Mouse (Mus musculus) intestine, postnatal 0 days (tissue): ENCODE results near the gene D8Ertd738e. TPM values are rescaled to one million over a fixed set of nuclear protein-coding genes. Genes with fewer than 3 reads are reported as not detected.

Source experiments
- ATAC-seq: fragments of 200-750 bp; cut with Nextera tagmentation; 2 replicates; pipeline ENCODE4 v1.8.0; 2017; ENCODE audit warnings: mild to moderate bottlenecking, moderate TSS enrichment, moderate library complexity
- H3K27ac ChIP-seq: fragments of 300-500 bp; sonication (generic); 2 replicates; pipeline ENCODE4 v1.5.1; 2014; ENCODE audit warnings: mild to moderate bottlenecking, low read depth, low read length, moderate library complexity
- H3K27me3 ChIP-seq: fragments of 300-500 bp; sonication (generic); replicated peaks from 2 replicates; pipeline ENCODE4 v1.6.1; 2014; ENCODE audit warnings: low read length, mixed read lengths; ENCODE audit not compliant: control insufficient read depth, insufficient read depth
- H3K36me3 ChIP-seq: fragments of 300-500 bp; sonication (generic); 2 replicates; pipeline ENCODE4 v1.6.1; 2014; ENCODE audit warnings: mild to moderate bottlenecking, moderate library complexity; ENCODE audit not compliant: control insufficient read depth, insufficient read depth
- H3K4me1 ChIP-seq: fragments of 300-500 bp; sonication (generic); replicated peaks from 2 replicates; pipeline ENCODE4 v1.6.1; 2014; ENCODE audit warnings: antibody characterized with exemption, low read length, mixed read lengths; ENCODE audit not compliant: control insufficient read depth, insufficient read depth
- H3K4me2 ChIP-seq: fragments of 300-500 bp; sonication (generic); replicated peaks from 2 replicates; pipeline ENCODE4 v1.6.1; 2014; ENCODE audit warnings: low read depth, mild to moderate bottlenecking, moderate library complexity
- H3K4me3 ChIP-seq: fragments of 300-500 bp; sonication (generic); 2 replicates; pipeline ENCODE4 v1.5.1; 2014; ENCODE audit warnings: low read depth, low read length
- H3K9ac ChIP-seq: fragments of 300-500 bp; sonication (generic); 2 replicates; pipeline ENCODE4 v1.6.1; 2014; ENCODE audit warnings: mild to moderate bottlenecking, low read depth, low read length
- H3K9me3 ChIP-seq: fragments of 300-500 bp; sonication (generic); 2 replicates; pipeline ENCODE4 v1.6.1; 2016; ENCODE audit warnings: mixed run types; ENCODE audit not compliant: control insufficient read depth
- CTCF ChIP-seq: sonication (generic); IDR thresholded peaks from 2 replicates; pipeline ENCODE4 v1.5.1; 2016; ENCODE audit warnings: low read depth, mild to moderate bottlenecking, control low read depth, antibody characterized with exemption, moderate library complexity
- WGBS: fragments of 180-500 bp; shearing (Covaris S2); extraction: QIAGEN DNeasy Blood & Tissue Kit; methylation state at CpG from one replicate; pipeline ENCODE4 v1.1.7; 2014; 5-methylcytosine and 5-hydroxymethylcytosine counted together
- microRNA counts: library from miRNA; unstranded; fragments of <30 nt; microRNA quantifications from one replicate; lab custom pipeline; 2016
- microRNA-seq: library from miRNA; unstranded; fragments of <30 nt; microRNA quantifications from one replicate; pipeline ENCODE4, GENCODE M21; 2016
- polyA plus RNA-seq: library from polyadenylated mRNA; unstranded; fragments of >200 nt; fragmentation: Nextera tagmentation; extraction: Ambion mirVana; gene quantifications from 2 replicates; pipeline ENCODE4 v1.2.1, GENCODE M21; 2015

D8Ertd738e gene
- polyA plus RNA-seq, 1 experiment from 2014 or later = 308 TPM

GRCm38 (mm10) chr8:84197141-84197921, 52.2 kb downstream of the D8Ertd738e start:
- Histone ChIP-seq H3K4me3 (peak overlapping the region; percentile 38), H3K27ac (peak overlapping the region; percentile 90), H3K27me3 (no peaks in the 10 kb centered on the region), H3K4me1 (no peaks in the 10 kb centered on the region; the same call in 1 of the 2 replicates), H3K9ac (peak overlapping the region; percentile 37), H3K4me2 (peak overlapping the region; percentile 65), H3K9me3 (no peaks in the 10 kb centered on the region), H3K36me3 (no peaks in the 10 kb centered on the region)
- ATAC-seq = no peak; the same call in 1 of the 2 replicates
- TF ChIP-seq CTCF = no peak
- WGBS = 5% methylated on average over 43 of the region's 43 CpGs

MicroRNA genes within 50 kb of the gene (microRNA counts, 519-probe panel; counts per million panel counts)
- microRNA mmu-miR-23a (lab: Ali Mortazavi, UCI) (5,154 counts per million, percentile 86 among the panel's probes with 10 or more counts), microRNA mmu-miR-27a (lab: Ali Mortazavi, UCI) (5,431 counts per million, percentile 90 among the panel's probes with 10 or more counts)

Small RNAs within 50 kb of the gene (microRNA-seq; reads per million reads assigned to microRNA genes)
- gene Mir23a = 10,443 reads per million, percentile 94 among the genes with 10 or more reads in this experiment
- gene Mir24-2 = not detected
- gene Mir27a = 389 reads per million, percentile 66 among the genes with 10 or more reads in this experiment
- not detected for gene Mir3074-2

Other genes starting within 250 kb of the D8Ertd738e start
- 0.68 and 0.86 TPM in 2 replicates for gene 1700067K01Rik, start 248.2 kb downstream of the D8Ertd738e start, polyA plus RNA-seq
- 4.5 and 4.7 TPM in 2 replicates for gene 2210011C24Rik, start 237.5 kb downstream of the D8Ertd738e start, polyA plus RNA-seq
- gene Palm3, start 228.2 kb downstream of the D8Ertd738e start, polyA plus RNA-seq = 0.30 and 0.39 TPM in 2 replicates
- gene Il27ra, start 207.1 kb downstream of the D8Ertd738e start, polyA plus RNA-seq = 0.29 and 0.31 TPM in 2 replicates
- 0.42 TPM in 1 of 2 replicates, not detected in the other for gene Rln3, start 204.7 kb downstream of the D8Ertd738e start, polyA plus RNA-seq
- 1.0 and 1.1 TPM in 2 replicates for gene Gm10643, start 184.6 kb downstream of the D8Ertd738e start, polyA plus RNA-seq
- 3.1 and 3.3 TPM in 2 replicates for gene Rfx1, start 182.9 kb downstream of the D8Ertd738e start, polyA plus RNA-seq
- gene Dcaf15, start 145.0 kb downstream of the D8Ertd738e start, polyA plus RNA-seq = 8.6 and 10.4 TPM in 2 replicates
- gene Podnl1, start 123.7 kb downstream of the D8Ertd738e start, polyA plus RNA-seq = 0.29 and 0.46 TPM in 2 replicates
- 16.2 and 16.9 TPM in 2 replicates for gene Cc2d1a, start 101.8 kb downstream of the D8Ertd738e start, polyA plus RNA-seq
- 0.17 and 0.18 TPM in 2 replicates for gene 4930432K21Rik, start 101.7 kb downstream of the D8Ertd738e start, polyA plus RNA-seq
- 1.6 and 1.8 TPM in 2 replicates for gene Nanos3, start 64.5 kb downstream of the D8Ertd738e start, polyA plus RNA-seq
- 3.7 and 3.8 TPM in 2 replicates for gene Zswim4, start 12.7 kb downstream of the D8Ertd738e start, polyA plus RNA-seq
- 54.9 and 60.3 TPM in 2 replicates for gene Mri1, start 7.6 kb upstream of the D8Ertd738e start, polyA plus RNA-seq
- 12.8 and 12.9 TPM in 2 replicates for gene Ccdc130, start 20.7 kb upstream of the D8Ertd738e start, polyA plus RNA-seq
- gene Cacna1a, start 138.7 kb upstream of the D8Ertd738e start, polyA plus RNA-seq = 2.4 and 2.8 TPM in 2 replicates